In genomic region chr16:18622019-18622418, GRCm38 (mm10) we compare ENCODE assay signal across 8 mouse cellular contexts. TPM values are rescaled to one million over a fixed set of nuclear protein-coding genes. Genes with fewer than 3 reads are reported as not detected.
DNase-seq lines count a peak whose midpoint lies in the region; ATAC-seq and TF ChIP-seq lines count a peak whose summit lies in the region.

Gene Gp1bb (minus strand): TSS chr16:18622403.

- no peak for DNase-seq in left cerebral cortex, adult 2 months (ENCODE audit: extremely low spot score in 1 of 2, low spot score in 2 of 2)
- no peak for DNase-seq in left cerebral cortex, postnatal 36 days (ENCODE audit: low spot score in 2 of 2)
- DNase-seq in embryonic facial prominence, embryonic 11.5 days (ENCODE audit: low spot score): no peak
- DNase-seq in adrenal gland, adult (ENCODE audit: inconsistent age in 2 of 2, low spot score in 1 of 2): no peak
- no peak for DNase-seq in adrenal gland, postnatal 4 days (ENCODE audit: low spot score in 2 of 2)
- no peak for DNase-seq in spleen, adult 12 weeks (ENCODE audit: low spot score)

- H3K27ac ChIP-seq in left cerebral cortex, adult 2 months: peak within 1 kb of the TSS; percentile 90
- H3K27ac ChIP-seq in embryonic facial prominence, embryonic 11.5 days (replicated peaks; ENCODE audit: low read depth, low read length): no peak within 1 kb of the TSS
- H3K27ac ChIP-seq in hindbrain, embryonic 12.5 days: no peak within 1 kb of the TSS
- H3K27ac ChIP-seq in midbrain, embryonic 13.5 days: no peak within 1 kb of the TSS

- peaks cover 12% of the 10 kb centered on the region for H3K4me1 ChIP-seq in embryonic facial prominence, embryonic 11.5 days (ENCODE audit: control insufficient read depth, insufficient read depth, low read length)
- H3K4me1 ChIP-seq in hindbrain, embryonic 12.5 days: peaks cover 31% of the 10 kb centered on the region
- H3K4me1 ChIP-seq in midbrain, embryonic 13.5 days (replicated peaks): peaks cover 42% of the 10 kb centered on the region

- TF ChIP-seq CTCF in left cerebral cortex, adult 2 months (IDR thresholded peaks at IDR 0.05): no peak

- H3K36me3 ChIP-seq in embryonic facial prominence, embryonic 11.5 days (replicated peaks; ENCODE audit: control insufficient read depth, insufficient read depth, low read depth, low read length): peaks cover 4% of the 10 kb centered on the region
- peaks cover 36% of the 10 kb centered on the region for H3K36me3 ChIP-seq in hindbrain, embryonic 12.5 days
- H3K36me3 ChIP-seq in midbrain, embryonic 13.5 days: peaks cover 44% of the 10 kb centered on the region

- H3K27me3 ChIP-seq in embryonic facial prominence, embryonic 11.5 days (ENCODE audit: control insufficient read depth, insufficient read depth, low read length): peaks cover 82% of the 10 kb centered on the region
- peaks cover 97% of the 10 kb centered on the region for H3K27me3 ChIP-seq in hindbrain, embryonic 12.5 days
- H3K27me3 ChIP-seq in midbrain, embryonic 13.5 days: peaks cover 97% of the 10 kb centered on the region

- no peaks in the 10 kb centered on the region for H3K9me3 ChIP-seq in embryonic facial prominence, embryonic 11.5 days (replicated peaks; ENCODE audit: control insufficient read depth, low read length)
- H3K9me3 ChIP-seq in hindbrain, embryonic 12.5 days (replicated peaks): no peaks in the 10 kb centered on the region
- H3K9me3 ChIP-seq in midbrain, embryonic 13.5 days: no peaks in the 10 kb centered on the region

- ATAC-seq in embryonic facial prominence, embryonic 11.5 days (replicated peaks; ENCODE audit: insufficient number of reproducible peaks, low FRiP score, low TSS enrichment, low read depth): no peak
- no peak for ATAC-seq in hindbrain, embryonic 12.5 days (ENCODE audit: low FRiP score)
- ATAC-seq in midbrain, embryonic 13.5 days: no peak

- H3K4me3 ChIP-seq in left cerebral cortex, adult 2 months: peak within 1 kb of the TSS; percentile 29
- H3K4me3 ChIP-seq in embryonic facial prominence, embryonic 11.5 days (ENCODE audit: low read depth, low read length): peak within 1 kb of the TSS; percentile 48
- peak within 1 kb of the TSS; percentile 42 for H3K4me3 ChIP-seq in hindbrain, embryonic 12.5 days
- peak within 1 kb of the TSS; percentile 39 for H3K4me3 ChIP-seq in midbrain, embryonic 13.5 days (replicated peaks)

- WGBS in embryonic facial prominence, embryonic 11.5 days: 6% methylated on average over 17 of the region's 17 CpGs
- WGBS in hindbrain, embryonic 12.5 days: 5% methylated on average over 17 of the region's 17 CpGs
- 11% methylated on average over 17 of the region's 17 CpGs for WGBS in midbrain, embryonic 13.5 days

- peak within 1 kb of the TSS; percentile 96 for H3K4me2 ChIP-seq in embryonic facial prominence, embryonic 11.5 days (ENCODE audit: low read depth, low read length)
- H3K4me2 ChIP-seq in hindbrain, embryonic 12.5 days (replicated peaks): peak within 1 kb of the TSS; percentile 80
- H3K4me2 ChIP-seq in midbrain, embryonic 13.5 days (replicated peaks): peak within 1 kb of the TSS; percentile 66

- H3K9ac ChIP-seq in embryonic facial prominence, embryonic 11.5 days (replicated peaks; ENCODE audit: low read length): no peak within 1 kb of the TSS
- H3K9ac ChIP-seq in hindbrain, embryonic 12.5 days: 0 out of 2 replicates have a peak within 1 kb of the TSS, but pooled peaks have one; percentile 47
- peak within 1 kb of the TSS; percentile 43; the same call in 1 of the 2 replicates for H3K9ac ChIP-seq in midbrain, embryonic 13.5 days (replicated peaks)

- intact Hi-C loops in left cerebral cortex, adult 2 months (cut with DNase I): no loop called here
- intact Hi-C loops in left cerebral cortex, postnatal 36 days (cut with DNase I): loop anchor here (5.0 kb wide), 1 partner anchor 125 kb away; the partner anchor contains the start of genes Gnb1l and Rtl10

RNA-seq across cellular contexts. Expression of gene Gp1bb, which starts in this region (rescaled TPM):
- 1 to 10 TPM; 1.1 to 1.8 TPM for total RNA-seq in left cerebral cortex, adult 2 months (2021)
- 1 to 10 TPM; 1.1 to 1.6 TPM for total RNA-seq in left cerebral cortex, postnatal 36 days (2021)
- polyA plus RNA-seq in embryonic facial prominence, embryonic 11.5 days (2014; fragmentation: Nextera tagmentation; extraction: Ambion mirVana): 5.8 and 6.4 TPM in 2 replicates
- 10.1 and 11.1 TPM in 2 replicates for polyA plus RNA-seq in hindbrain, embryonic 12.5 days (2016; fragmentation: Nextera tagmentation; extraction: Ambion mirVana)
- 8.2 and 10.5 TPM in 2 replicates for polyA plus RNA-seq in midbrain, embryonic 13.5 days (2015; fragmentation: Nextera tagmentation; extraction: Ambion mirVana)
- total RNA-seq in adrenal gland, postnatal 4 days (2021): 1 to 10 TPM in 1 of 2 experiments, under 1 TPM in 1; 0.39 to 1.1 TPM
